Mouse (Mus musculus) induced T-regulatory cell, adult 2 months (primary cell): ENCODE measurements at regions not wholly inside any gene's neighbourhood (a gene's known extent, or its start where the extent isn't known, plus 50 kb on each side); places are given as distances from the start of the nearest gene placed in this dataset.

Experiments
- DNase-seq: peaks from one replicate; pipeline ENCODE4 v3.0.0-alpha.2; 2012; ENCODE audit warnings: low read depth

DNA sequence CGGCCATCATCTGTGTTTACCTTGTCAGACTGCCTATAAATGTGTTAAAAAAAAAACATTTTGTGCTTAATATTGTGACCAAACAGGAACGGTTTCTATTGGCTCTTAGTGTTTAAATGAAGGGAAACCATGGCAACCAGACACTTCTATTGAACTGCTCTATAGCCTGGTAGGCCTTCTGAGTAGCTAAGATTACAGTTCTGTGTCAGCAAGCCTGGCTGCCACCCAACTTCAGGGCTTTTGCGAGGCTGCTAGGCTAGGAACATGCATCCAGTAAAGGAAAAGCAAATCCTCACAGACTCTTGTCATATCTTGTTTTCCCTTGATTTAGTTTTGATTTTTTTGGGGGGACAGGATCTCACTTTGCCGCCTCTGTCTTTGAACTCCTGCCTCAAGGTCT lies 61.3 kb upstream of the Map1b start:
- DNase-seq = no peak

DNA sequence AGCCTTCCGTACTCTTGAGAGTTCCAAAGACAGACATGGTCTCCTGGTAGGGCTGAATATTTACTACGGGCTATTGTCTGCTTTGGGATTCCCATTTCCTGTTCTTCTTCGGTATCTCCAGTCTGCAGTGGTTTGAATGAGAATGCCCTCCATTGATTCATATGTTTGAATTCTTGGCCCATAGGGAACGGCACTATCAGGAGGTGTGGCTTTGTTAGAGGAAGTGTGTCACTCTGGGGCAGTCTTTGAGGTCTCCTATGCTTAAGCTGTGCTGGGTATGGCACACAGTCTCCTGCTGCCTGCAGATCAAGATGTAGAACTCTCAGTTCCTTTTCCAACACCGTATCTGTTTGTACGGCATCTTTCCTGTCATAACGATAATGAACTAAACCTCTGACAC lies 56.7 kb upstream of the Map1b start:
- DNase-seq = no peak

DNA sequence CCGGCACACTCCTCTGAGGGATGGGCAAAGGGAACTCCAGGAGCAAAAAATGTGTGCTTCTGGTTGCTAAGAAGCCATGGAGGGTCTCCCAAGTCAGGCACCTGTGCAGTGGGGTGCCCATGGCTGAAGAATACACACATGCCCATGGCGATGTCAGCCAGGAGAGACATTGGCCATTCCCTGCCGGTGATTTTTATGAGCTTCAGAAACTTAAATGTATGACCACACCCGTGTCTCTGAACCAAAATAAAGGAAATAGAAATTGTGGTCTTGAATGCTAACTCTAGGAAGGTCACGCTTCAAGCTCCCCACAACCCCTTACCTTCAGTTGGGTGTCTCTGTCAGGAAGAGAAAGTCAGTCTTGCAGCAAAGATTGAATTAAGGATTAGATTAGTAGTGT lies 56.0 kb upstream of the Map1b start:
- DNase-seq = no peak
